Mouse (Mus musculus): ENCODE data around the gene Tspyl2. TPM values are rescaled to one million over a fixed set of nuclear protein-coding genes. Genes with fewer than 3 reads are reported as not detected.
"Not testable (repeated sequence)": the region's sequence is repeated elsewhere in the genome, so short reads cannot be mapped to it uniquely, and the experiment has no call there.

Gene Tspyl2
- polyA plus RNA-seq, 1 experiment, result 0.21 TPM

- H3K36me3 ChIP-seq (ENCODE audit: control insufficient read depth), result peaks cover 7% of the 10 kb centered on the region
- no peaks in the 10 kb centered on the region for H3K9me3 ChIP-seq (ENCODE audit: control insufficient read depth, low read length)
- peak overlapping the region; percentile 66 for H3K4me3 ChIP-seq (replicated peaks)
- H3K27me3 ChIP-seq (ENCODE audit: control insufficient read depth), result peaks cover 6% of the 10 kb centered on the region; the same call in 1 of the 2 replicates
- H3K4me1 ChIP-seq (ENCODE audit: control insufficient read depth), result peaks cover 13% of the 10 kb centered on the region
- no peak for TF ChIP-seq TAL1 (IDR thresholded peaks at IDR 0.05; ENCODE audit: low read length)
- no peak for TF ChIP-seq GATA1 (IDR thresholded peaks at IDR 0.05; ENCODE audit: low read length)
Measured at GRCm38 (mm10) chrX:152336546-152337332, 5.5 kb downstream of the Tspyl2 start.

DNA sequence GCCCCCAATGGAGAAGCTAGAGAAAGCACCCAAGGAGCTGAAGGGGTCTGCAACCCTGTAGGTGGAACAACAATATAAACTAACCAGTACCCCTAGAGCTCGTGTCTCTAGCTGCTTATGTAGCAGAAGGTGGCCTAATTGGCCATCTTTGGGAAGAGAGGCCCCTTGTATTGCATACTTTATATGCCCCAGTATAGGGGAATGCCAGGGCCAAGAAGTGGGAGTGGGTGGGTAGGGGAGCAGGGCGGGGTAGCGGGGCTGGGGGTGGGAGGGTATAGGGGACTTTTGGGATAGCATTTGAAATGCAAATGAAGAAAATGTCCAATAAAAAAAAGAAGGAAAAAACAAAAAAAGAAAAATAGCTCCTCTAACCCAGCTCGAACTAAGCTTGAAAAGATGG is 6.1 kb downstream of the Tspyl2 start:
- H3K36me3 ChIP-seq (ENCODE audit: control insufficient read depth); H3K4me1 ChIP-seq (ENCODE audit: control insufficient read depth); H3K9me3 ChIP-seq (ENCODE audit: control insufficient read depth, low read length); H3K27me3 ChIP-seq (ENCODE audit: control insufficient read depth): not testable (repeated sequence)
- H3K4me3 ChIP-seq (replicated peaks), result peak overlapping the region; percentile 66

- H3K4me3 ChIP-seq (replicated peaks); H3K27me3 ChIP-seq (ENCODE audit: control insufficient read depth); H3K9me3 ChIP-seq (ENCODE audit: control insufficient read depth, low read length); H3K36me3 ChIP-seq (ENCODE audit: control insufficient read depth): not testable (repeated sequence)
- peaks cover 11% of the 10 kb centered on the region for H3K4me1 ChIP-seq (ENCODE audit: control insufficient read depth)
Measured at GRCm38 (mm10) chrX:152329400-152329799, 12.8 kb downstream of the Tspyl2 start.

GRCm38 (mm10) chrX:152327689-152328052 is 14.6 kb downstream of the Tspyl2 start:
- no peaks in the 10 kb centered on the region for H3K9me3 ChIP-seq (ENCODE audit: control insufficient read depth, low read length)
- no peak for TF ChIP-seq TAL1 (IDR thresholded peaks at IDR 0.05; ENCODE audit: low read length)
- TF ChIP-seq GATA1 (IDR thresholded peaks at IDR 0.05; ENCODE audit: low read length), result no peak
- H3K4me1 ChIP-seq (ENCODE audit: control insufficient read depth), result peaks cover 11% of the 10 kb centered on the region
- H3K4me3 ChIP-seq (replicated peaks), result peak overlapping the region; percentile 81
- no peaks in the 10 kb centered on the region for H3K36me3 ChIP-seq (ENCODE audit: control insufficient read depth)
- peaks cover 4% of the 10 kb centered on the region for H3K27me3 ChIP-seq (ENCODE audit: control insufficient read depth)

GRCm38 (mm10) chrX:152326996-152327688 is 15.1 kb downstream of the Tspyl2 start, which contains the start of gene Kantr:
Gene Kantr (minus strand): TSS chrX:152327495.
- H3K27me3 ChIP-seq (ENCODE audit: control insufficient read depth), result peaks cover 4% of the 10 kb centered on the region
- H3K4me3 ChIP-seq (replicated peaks), result peak within 1 kb of the TSS; percentile 81
- H3K4me1 ChIP-seq (ENCODE audit: control insufficient read depth), result peaks cover 13% of the 10 kb centered on the region
- H3K36me3 ChIP-seq (ENCODE audit: control insufficient read depth), result no peaks in the 10 kb centered on the region
- H3K9me3 ChIP-seq (ENCODE audit: control insufficient read depth, low read length), result no peaks in the 10 kb centered on the region
- TF ChIP-seq GATA1 (IDR thresholded peaks at IDR 0.05; ENCODE audit: low read length) (no peak), TAL1 (IDR thresholded peaks at IDR 0.05; ENCODE audit: low read length) (no peak)

DNA sequence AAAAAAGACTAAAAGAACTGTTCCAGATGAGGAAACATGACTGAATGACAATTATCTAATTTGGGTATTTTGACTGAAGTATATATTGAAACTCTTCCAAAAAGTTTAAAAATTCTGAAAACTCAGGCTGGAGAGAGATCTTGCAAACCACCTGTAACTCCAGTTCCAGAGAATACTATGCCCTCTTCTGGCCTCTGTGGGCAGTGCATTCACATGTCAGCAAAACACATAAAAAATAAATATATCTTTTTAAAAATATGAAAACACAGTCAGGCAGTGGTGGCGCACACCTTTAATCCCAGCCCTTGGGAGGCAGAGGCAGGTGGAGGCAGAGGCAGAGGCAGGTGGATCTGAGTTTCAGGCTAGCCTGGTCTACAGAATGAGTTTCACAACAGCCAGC is 18.6 kb downstream of the Tspyl2 start:
- TF ChIP-seq TAL1 (IDR thresholded peaks at IDR 0.05; ENCODE audit: low read length) (no peak), GATA1 (IDR thresholded peaks at IDR 0.05; ENCODE audit: low read length) (no peak)
- H3K4me3 ChIP-seq (replicated peaks), result no peak overlapping the region
- peaks cover 18% of the 10 kb centered on the region for H3K4me1 ChIP-seq (ENCODE audit: control insufficient read depth)
- H3K27me3 ChIP-seq (ENCODE audit: control insufficient read depth), result peaks cover 4% of the 10 kb centered on the region
- H3K36me3 ChIP-seq (ENCODE audit: control insufficient read depth), result peaks cover 5% of the 10 kb centered on the region
- no peaks in the 10 kb centered on the region for H3K9me3 ChIP-seq (ENCODE audit: control insufficient read depth, low read length)

DNA sequence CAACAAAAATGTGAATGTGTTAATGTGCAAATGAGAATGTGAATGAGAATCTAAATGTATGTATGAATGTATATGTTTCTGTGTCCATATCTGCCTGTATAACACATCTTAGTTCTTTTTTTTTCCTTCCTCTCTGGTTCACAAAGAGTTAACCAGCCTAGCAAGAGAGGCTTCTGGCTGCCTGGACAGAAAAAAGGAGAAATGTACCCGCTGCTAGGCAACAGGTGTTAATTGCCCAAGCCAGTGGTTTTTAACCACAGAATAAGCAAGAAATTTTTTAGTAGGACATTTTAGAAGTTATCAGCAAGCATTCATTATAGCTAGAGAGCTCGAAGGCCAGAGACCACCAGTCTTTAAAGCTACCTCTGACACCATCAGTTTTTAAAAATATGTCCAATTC is 19.4 kb downstream of the Tspyl2 start:
- Histone ChIP-seq H3K9me3 (ENCODE audit: control insufficient read depth, low read length) (no peaks in the 10 kb centered on the region), H3K27me3 (ENCODE audit: control insufficient read depth) (peaks cover 4% of the 10 kb centered on the region), H3K4me1 (ENCODE audit: control insufficient read depth) (peaks cover 15% of the 10 kb centered on the region), H3K36me3 (ENCODE audit: control insufficient read depth) (peaks cover 5% of the 10 kb centered on the region), H3K4me3 (replicated peaks) (no peak overlapping the region)
- TF ChIP-seq GATA1 (IDR thresholded peaks at IDR 0.05; ENCODE audit: low read length) (no peak), TAL1 (IDR thresholded peaks at IDR 0.05; ENCODE audit: low read length) (no peak)

DNA sequence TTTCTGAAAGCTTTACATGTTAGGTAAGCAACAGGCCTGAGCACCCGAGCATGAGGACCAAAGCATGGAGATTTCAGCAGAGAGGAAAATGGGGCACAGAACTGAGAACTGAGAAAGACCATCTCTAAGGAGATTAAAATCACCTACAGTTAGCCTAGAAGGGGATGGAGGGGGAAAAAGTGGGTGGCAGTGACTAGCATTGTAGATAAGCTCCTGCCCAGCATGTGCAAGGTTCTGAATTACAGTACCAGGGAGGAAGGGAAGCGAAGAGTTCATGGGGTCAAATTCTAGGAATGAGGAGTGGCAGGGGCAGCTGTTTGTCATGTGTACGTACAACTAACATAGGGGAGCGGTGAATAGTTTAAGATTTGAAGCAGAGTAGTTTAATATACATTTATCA is 21.7 kb downstream of the Tspyl2 start:
- Histone ChIP-seq H3K9me3 (ENCODE audit: control insufficient read depth, low read length) (no peaks in the 10 kb centered on the region), H3K4me1 (ENCODE audit: control insufficient read depth) (peaks cover 6% of the 10 kb centered on the region), H3K36me3 (ENCODE audit: control insufficient read depth) (peaks cover 5% of the 10 kb centered on the region), H3K4me3 (replicated peaks) (no peak overlapping the region), H3K27me3 (ENCODE audit: control insufficient read depth) (no peaks in the 10 kb centered on the region)
- TF ChIP-seq GATA1 (IDR thresholded peaks at IDR 0.05; ENCODE audit: low read length) (no peak), TAL1 (IDR thresholded peaks at IDR 0.05; ENCODE audit: low read length) (no peak)

DNA sequence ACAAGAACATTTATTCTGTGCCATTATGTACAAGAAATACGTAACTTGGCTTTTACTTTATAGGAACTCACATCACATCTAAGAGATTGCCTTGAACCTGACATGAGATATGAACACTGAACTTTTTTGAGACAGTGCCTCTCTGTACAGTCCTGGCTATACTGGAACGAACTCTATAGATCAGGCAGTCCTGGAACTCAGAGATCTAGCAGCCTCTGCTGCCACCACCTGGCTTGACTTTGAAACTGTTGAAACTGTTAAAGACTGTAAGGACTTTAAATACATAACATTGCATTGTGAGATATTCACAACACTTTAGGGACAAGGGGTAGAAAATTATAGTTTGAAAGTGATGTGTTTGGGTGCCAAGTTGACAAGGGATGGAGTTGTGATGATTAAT is 34.3 kb downstream of the Tspyl2 start:
- Histone ChIP-seq H3K27me3 (ENCODE audit: control insufficient read depth) (no peaks in the 10 kb centered on the region), H3K36me3 (ENCODE audit: control insufficient read depth) (peaks cover 3% of the 10 kb centered on the region), H3K4me1 (ENCODE audit: control insufficient read depth) (peaks cover 40% of the 10 kb centered on the region), H3K9me3 (ENCODE audit: control insufficient read depth, low read length) (no peaks in the 10 kb centered on the region), H3K4me3 (replicated peaks) (no peak overlapping the region)
- TF ChIP-seq TAL1 (IDR thresholded peaks at IDR 0.05; ENCODE audit: low read length), result no peak
- no peak for TF ChIP-seq GATA1 (IDR thresholded peaks at IDR 0.05; ENCODE audit: low read length)
